11 mouse cellular contexts compared by ENCODE assay signal in genomic region chr11:63114807-63115641, GRCm38 (mm10). TPM values are rescaled to one million over a fixed set of nuclear protein-coding genes. Genes with fewer than 3 reads are reported as not detected.
DNase-seq lines count a peak whose midpoint lies in the region; ATAC-seq and TF ChIP-seq lines count a peak whose summit lies in the region.
"Had no signal": no experiment of that assay in that cellular context is flagged by ENCODE, and none has a peak within 500 bp of the region (broad histone marks: within the 10 kb centered on the region; RNA-seq: fewer than 3 reads in every experiment).

No protein-coding gene starts in this region.

- no peak for TF ChIP-seq CTCF in heart, adult 2 months (IDR thresholded peaks at IDR 0.05)
- TF ChIP-seq CTCF in intestine, postnatal 0 days (IDR thresholded peaks at IDR 0.05; ENCODE audit: low read depth) = no peak

- no peaks in the 10 kb centered on the region for H3K79me2 ChIP-seq in heart, adult 2 months (replicated peaks; ENCODE audit: control insufficient read depth, insufficient read depth, low read length)

- H3K4me1 ChIP-seq in limb, embryonic 12.5 days (replicated peaks) = peaks cover 11% of the 10 kb centered on the region; the same call in 1 of the 2 replicates
- peaks cover 7% of the 10 kb centered on the region for H3K4me1 ChIP-seq in limb, embryonic 10.5 days
- H3K4me1 ChIP-seq in heart, adult 2 months (ENCODE audit: control insufficient read depth, insufficient read depth, low read length) = peaks cover 6% of the 10 kb centered on the region
- H3K4me1 ChIP-seq in intestine, postnatal 0 days (replicated peaks; ENCODE audit: control insufficient read depth, insufficient read depth, low read length) = no peaks in the 10 kb centered on the region
- H3K4me1 ChIP-seq in stomach, embryonic 16.5 days (ENCODE audit: control insufficient read depth, insufficient read depth, low read length) = peaks cover 9% of the 10 kb centered on the region; the same call in 1 of the 2 replicates
- no peaks in the 10 kb centered on the region for H3K4me1 ChIP-seq in forebrain, embryonic 14.5 days (ENCODE audit: control insufficient read depth, insufficient read depth, low read length)

- no peak overlapping the region for H3K4me2 ChIP-seq in limb, embryonic 12.5 days
- H3K4me2 ChIP-seq in intestine, postnatal 0 days (replicated peaks; ENCODE audit: low read depth) = no peak overlapping the region
- H3K4me2 ChIP-seq in stomach, embryonic 16.5 days (ENCODE audit: low read depth, low read length) = no peak overlapping the region
- no peak overlapping the region for H3K4me2 ChIP-seq in forebrain, embryonic 14.5 days (ENCODE audit: low read length)

- 0 out of 2 replicates have a peak, but pooled peaks have one; percentile 31 for TF ChIP-seq POLR2A in heart, adult 2 months (IDR thresholded peaks at IDR 0.05; ENCODE audit: insufficient read depth, low read depth, low read length)

- H3K27ac ChIP-seq in limb, embryonic 12.5 days = peak overlapping the region; percentile 66
- H3K27ac ChIP-seq in limb, embryonic 10.5 days = no peak overlapping the region
- peak overlapping the region; percentile 58 for H3K27ac ChIP-seq in heart, adult 2 months
- no peak overlapping the region for H3K27ac ChIP-seq in intestine, postnatal 0 days (ENCODE audit: low read depth, low read length)
- peak overlapping the region; percentile 73 for H3K27ac ChIP-seq in stomach, embryonic 16.5 days (ENCODE audit: low read length)
- no peak overlapping the region for H3K27ac ChIP-seq in forebrain, embryonic 14.5 days (ENCODE audit: low read depth, low read length)
- H3K27ac ChIP-seq: hindbrain, postnatal 0 days had no signal

- ATAC-seq in limb, embryonic 12.5 days (ENCODE audit: insufficient number of reproducible peaks, insufficient read depth, low FRiP score, low TSS enrichment, low read depth) = no peak
- peak; percentile 31; the same call in 1 of the 2 replicates for ATAC-seq in intestine, postnatal 0 days
- ATAC-seq in stomach, embryonic 16.5 days (ENCODE audit: insufficient read depth, low FRiP score) = peak; percentile 58; the same call in 1 of the 2 replicates
- ATAC-seq in forebrain, embryonic 14.5 days = no peak
- ATAC-seq: hindbrain, postnatal 0 days had no signal

- H3K4me3 ChIP-seq in limb, embryonic 12.5 days (replicated peaks) = no peak overlapping the region
- no peak overlapping the region for H3K4me3 ChIP-seq in limb, embryonic 10.5 days
- no peak overlapping the region for H3K4me3 ChIP-seq in heart, adult 2 months
- no peak overlapping the region for H3K4me3 ChIP-seq in intestine, postnatal 0 days (ENCODE audit: low read depth, low read length)
- no peak overlapping the region for H3K4me3 ChIP-seq in stomach, embryonic 16.5 days (replicated peaks; ENCODE audit: low read length)
- H3K4me3 ChIP-seq in forebrain, embryonic 14.5 days (ENCODE audit: low read depth, low read length) = no peak overlapping the region

- intact Hi-C loops in heart, adult 2 months (cut with DNase I) = loop anchor here (5.0 kb wide), 1 partner anchor 88 kb away; no protein-coding TSS in a partner anchor

- DNase-seq in limb, embryonic 10.5 days (ENCODE audit: low spot score) = no peak
- peak; percentile 60 to 78 for DNase-seq in heart, adult 2 months
- DNase-seq in forebrain, embryonic 14.5 days (ENCODE audit: low spot score) = no peak
- no peak for DNase-seq in cerebellum, adult 9-10 months
- no peak for DNase-seq in right cerebral cortex, adult 18-20 months

- no peaks in the 10 kb centered on the region for H3K36me3 ChIP-seq in limb, embryonic 12.5 days
- H3K36me3 ChIP-seq in limb, embryonic 10.5 days = no peaks in the 10 kb centered on the region
- peaks cover 3% of the 10 kb centered on the region for H3K36me3 ChIP-seq in heart, adult 2 months (ENCODE audit: control insufficient read depth, insufficient read depth, low read length)
- no peaks in the 10 kb centered on the region for H3K36me3 ChIP-seq in intestine, postnatal 0 days (ENCODE audit: control insufficient read depth, insufficient read depth)
- H3K36me3 ChIP-seq in stomach, embryonic 16.5 days (ENCODE audit: control insufficient read depth, insufficient read depth, low read length) = no peaks in the 10 kb centered on the region
- no peaks in the 10 kb centered on the region for H3K36me3 ChIP-seq in forebrain, embryonic 14.5 days (ENCODE audit: control insufficient read depth, insufficient read depth, low read length)

- TF ChIP-seq EP300 in heart, adult 2 months (IDR thresholded peaks at IDR 0.05; ENCODE audit: insufficient read depth, low read depth, low read length) = peak; percentile 21

- H3K9ac ChIP-seq in limb, embryonic 12.5 days (replicated peaks) = no peak overlapping the region
- no peak overlapping the region; the same call in 1 of the 2 replicates for H3K9ac ChIP-seq in heart, adult 2 months (ENCODE audit: low read depth, low read length)
- H3K9ac ChIP-seq in intestine, postnatal 0 days (ENCODE audit: low read depth, low read length) = no peak overlapping the region
- H3K9ac ChIP-seq in stomach, embryonic 16.5 days (ENCODE audit: low read length) = no peak overlapping the region
- H3K9ac ChIP-seq in forebrain, embryonic 14.5 days (ENCODE audit: low read length) = no peak overlapping the region

- H3K27me3 ChIP-seq in limb, embryonic 12.5 days = no peaks in the 10 kb centered on the region
- H3K27me3 ChIP-seq in limb, embryonic 10.5 days (ENCODE audit: low read depth, poor library complexity, severe bottlenecking) = no peaks in the 10 kb centered on the region
- H3K27me3 ChIP-seq in heart, adult 2 months (ENCODE audit: control insufficient read depth, insufficient read depth, low read length) = no peaks in the 10 kb centered on the region
- no peaks in the 10 kb centered on the region for H3K27me3 ChIP-seq in intestine, postnatal 0 days (replicated peaks; ENCODE audit: control insufficient read depth, insufficient read depth, low read length)
- H3K27me3 ChIP-seq in stomach, embryonic 16.5 days (ENCODE audit: control insufficient read depth, insufficient read depth, low read length) = no peaks in the 10 kb centered on the region
- H3K27me3 ChIP-seq in forebrain, embryonic 14.5 days (replicated peaks; ENCODE audit: control insufficient read depth, insufficient read depth, low read length) = no peaks in the 10 kb centered on the region

- 83% methylated on average over 8 of the region's 8 CpGs for WGBS in limb, embryonic 12.5 days
- WGBS in limb, embryonic 10.5 days = 89% methylated on average over 8 of the region's 8 CpGs
- WGBS in heart, adult 2 months = 66% methylated on average over 8 of the region's 8 CpGs
- WGBS in intestine, postnatal 0 days = 78% methylated on average over 8 of the region's 8 CpGs
- 62% methylated on average over 8 of the region's 8 CpGs for WGBS in stomach, embryonic 16.5 days
- 84% methylated on average over 8 of the region's 8 CpGs for WGBS in forebrain, embryonic 14.5 days

- H3K9me3 ChIP-seq in limb, embryonic 12.5 days = no peaks in the 10 kb centered on the region
- H3K9me3 ChIP-seq in limb, embryonic 10.5 days (replicated peaks) = no peaks in the 10 kb centered on the region
- no peaks in the 10 kb centered on the region for H3K9me3 ChIP-seq in intestine, postnatal 0 days (ENCODE audit: control insufficient read depth)
- H3K9me3 ChIP-seq in stomach, embryonic 16.5 days (replicated peaks; ENCODE audit: control insufficient read depth, low read length) = no peaks in the 10 kb centered on the region
- no peaks in the 10 kb centered on the region for H3K9me3 ChIP-seq in forebrain, embryonic 14.5 days (replicated peaks; ENCODE audit: control insufficient read depth, low read length)

RNA-seq across cellular contexts. Expression of gene Pmp22, which starts 13.8 kb away (rescaled TPM):
- 56.8 and 65.1 TPM in 2 replicates for polyA plus RNA-seq in limb, embryonic 12.5 days (2016; fragmentation: Nextera tagmentation; extraction: Ambion mirVana)
- polyA plus RNA-seq in limb, embryonic 10.5 days (2016; fragmentation: Nextera tagmentation; extraction: Ambion mirVana) = 27.7 and 29.8 TPM in 2 replicates
- 10 to 100 TPM; 37.5 to 49.6 TPM for total RNA-seq in heart, adult 2 months (2021)
- polyA plus RNA-seq in heart, adult 2 months (2012; rRNA removed) = 53.5 and 69.4 TPM in 2 replicates
- 49.1 and 54.0 TPM in 2 replicates for polyA plus RNA-seq in intestine, postnatal 0 days (2015; fragmentation: Nextera tagmentation; extraction: Ambion mirVana)
- polyA plus RNA-seq in stomach, embryonic 16.5 days (2015; fragmentation: Nextera tagmentation; extraction: Ambion mirVana) = 200 and 221 TPM in 2 replicates
- polyA plus RNA-seq in forebrain, embryonic 14.5 days (2014; fragmentation: Nextera tagmentation; extraction: Ambion mirVana) = 26.8 and 34.9 TPM in 2 replicates

RNA-seq across cellular contexts. Expression of gene Tekt3, which starts 53.6 kb away (rescaled TPM):
- not detected in 2 replicates for polyA plus RNA-seq in limb, embryonic 12.5 days (2016; fragmentation: Nextera tagmentation; extraction: Ambion mirVana)
- not detected in 2 replicates for polyA plus RNA-seq in limb, embryonic 10.5 days (2016; fragmentation: Nextera tagmentation; extraction: Ambion mirVana)
- not detected for total RNA-seq in heart, adult 2 months (2021)
- not detected in 2 replicates for polyA plus RNA-seq in heart, adult 2 months (2012; rRNA removed)
- not detected in 2 replicates for polyA plus RNA-seq in intestine, postnatal 0 days (2015; fragmentation: Nextera tagmentation; extraction: Ambion mirVana)
- polyA plus RNA-seq in stomach, embryonic 16.5 days (2015; fragmentation: Nextera tagmentation; extraction: Ambion mirVana) = not detected in 2 replicates
- polyA plus RNA-seq in forebrain, embryonic 14.5 days (2014; fragmentation: Nextera tagmentation; extraction: Ambion mirVana) = not detected in 2 replicates
- polyA plus RNA-seq: brain, embryonic 14.5 days; hindbrain, postnatal 0 days; limb, embryonic 11.5 days had no signal

Comparison
In these comparisons a context has a peak if more than half of its experiments do, and no peak if none do; other contexts are left out.
1. H3K27ac ChIP-seq: peak in limb, embryonic 12.5 days (single experiment), heart, adult 2 months (single experiment) and stomach, embryonic 16.5 days (single experiment); none in limb, embryonic 10.5 days (single experiment), intestine, postnatal 0 days (single experiment) and forebrain, embryonic 14.5 days (single experiment).
2. ATAC-seq: peak in intestine, postnatal 0 days (single experiment) and stomach, embryonic 16.5 days (single experiment); none in limb, embryonic 12.5 days (single experiment) and forebrain, embryonic 14.5 days (single experiment).
3. DNase-seq: peak in heart, adult 2 months (2 of 2); none in limb, embryonic 10.5 days (single experiment), forebrain, embryonic 14.5 days (single experiment), cerebellum, adult 9-10 months (single experiment) and right cerebral cortex, adult 18-20 months (single experiment).